8 mouse cellular contexts compared by ENCODE assay signal in genomic region chr9:72533089-72533415, GRCm38 (mm10). TPM values are rescaled to one million over a fixed set of nuclear protein-coding genes. Genes with fewer than 3 reads are reported as not detected.
DNase-seq lines count a peak whose midpoint lies in the region; ATAC-seq and TF ChIP-seq lines count a peak whose summit lies in the region.

No protein-coding gene starts in this region.

- H3K36me3 ChIP-seq in heart, embryonic 12.5 days, result no peaks in the 10 kb centered on the region
- no peaks in the 10 kb centered on the region for H3K36me3 ChIP-seq in E14TG2a.4 (ENCODE audit: insufficient read depth, low read length)
- H3K36me3 ChIP-seq in forebrain, postnatal 0 days (ENCODE audit: insufficient read depth), result no peaks in the 10 kb centered on the region

- peak overlapping the region; percentile 98 for H3K9ac ChIP-seq in heart, embryonic 12.5 days
- peak overlapping the region; percentile 97 for H3K9ac ChIP-seq in forebrain, postnatal 0 days

- H3K4me1 ChIP-seq in heart, embryonic 12.5 days (replicated peaks), result peaks cover 9% of the 10 kb centered on the region
- H3K4me1 ChIP-seq in E14TG2a.4 (replicated peaks; ENCODE audit: low read depth, low read length), result peaks cover 34% of the 10 kb centered on the region
- H3K4me1 ChIP-seq in forebrain, postnatal 0 days (ENCODE audit: insufficient read depth), result peaks cover 7% of the 10 kb centered on the region

- 0% methylated on average over 2 of the region's 2 CpGs for WGBS in heart, embryonic 12.5 days
- 0% methylated on average over 2 of the region's 2 CpGs for WGBS in forebrain, postnatal 0 days

- no peaks in the 10 kb centered on the region for H3K27me3 ChIP-seq in heart, embryonic 12.5 days (replicated peaks)
- H3K27me3 ChIP-seq in E14TG2a.4 (ENCODE audit: insufficient read depth, low read length), result no peaks in the 10 kb centered on the region
- H3K27me3 ChIP-seq in forebrain, postnatal 0 days (ENCODE audit: insufficient read depth, low read length), result no peaks in the 10 kb centered on the region

- H3K4me2 ChIP-seq in heart, embryonic 12.5 days, result peak overlapping the region; percentile 92
- peak overlapping the region; percentile 54 for H3K4me2 ChIP-seq in forebrain, postnatal 0 days (ENCODE audit: low read depth)

- no peaks in the 10 kb centered on the region for H3K9me3 ChIP-seq in heart, embryonic 12.5 days (replicated peaks)
- no peaks in the 10 kb centered on the region for H3K9me3 ChIP-seq in E14TG2a.4 (ENCODE audit: low read length)
- H3K9me3 ChIP-seq in forebrain, postnatal 0 days (ENCODE audit: low read length), result no peaks in the 10 kb centered on the region

- no peak for TF ChIP-seq CTCF in E14TG2a.4 (conservative IDR thresholded peaks at IDR 0.05; ENCODE audit: low read length)
- TF ChIP-seq CTCF in forebrain, postnatal 0 days (IDR thresholded peaks at IDR 0.05; ENCODE audit: low read depth), result no peak

- DNase-seq in heart, adult 18-20 months, result no peak
- no peak for DNase-seq in forebrain, postnatal 0 days
- DNase-seq in cerebellum, adult 11-12 months, result no peak
- no peak for DNase-seq in right cerebral cortex, adult 18-20 months
- DNase-seq in layer of hippocampus, adult 11-12 months (ENCODE audit: low spot score), result no peak

- ATAC-seq in heart, embryonic 12.5 days (ENCODE audit: insufficient number of reproducible peaks, low FRiP score), result peak; percentile 31; the same call in 1 of the 2 replicates
- no peak for ATAC-seq in forebrain, postnatal 0 days
- ATAC-seq in megakaryocyte, adult 5-6 weeks (ENCODE audit: poor library complexity, severe bottlenecking), result peak; percentile 3; the same call in 1 of the 2 replicates

- H3K4me3 ChIP-seq in heart, embryonic 12.5 days, result peak overlapping the region; percentile 91
- H3K4me3 ChIP-seq in E14TG2a.4 (replicated peaks; ENCODE audit: low read length), result peak overlapping the region; percentile 97
- H3K4me3 ChIP-seq in forebrain, postnatal 0 days (ENCODE audit: low read depth, low read length), result peak overlapping the region; percentile 96

- peak overlapping the region; percentile 99 for H3K27ac ChIP-seq in heart, embryonic 12.5 days (ENCODE audit: poor library complexity, severe bottlenecking)
- peak overlapping the region; percentile 100 for H3K27ac ChIP-seq in forebrain, postnatal 0 days (ENCODE audit: low read depth, low read length)

RNA-seq across cellular contexts. Expression of gene Rfx7, which starts 1.0 kb away (rescaled TPM):
- polyA plus RNA-seq in heart, embryonic 12.5 days (2016; fragmentation: Nextera tagmentation; extraction: Ambion mirVana), result 10.8 and 13.0 TPM in 2 replicates
- 1 to 10 TPM; 6.3 to 7.6 TPM for total RNA-seq in heart, adult 18-20 months (2021)
- total RNA-seq in forebrain, postnatal 0 days (2014; rRNA removed), result 29.5 and 44.8 TPM in 2 replicates
- 7.7 and 10.8 TPM in 2 replicates for polyA plus RNA-seq in forebrain, postnatal 0 days (2015; fragmentation: Nextera tagmentation; extraction: Ambion mirVana)
- total RNA-seq in megakaryocyte, adult 5-6 weeks (2015), result 52.7 and 55.2 TPM in 2 replicates
- 10.8 and 13.1 TPM in 2 replicates for total RNA-seq in megakaryocyte, adult 5-6 weeks (2017)

RNA-seq across cellular contexts. Expression of gene Tex9, which starts 41.0 kb away (rescaled TPM):
- polyA plus RNA-seq in heart, embryonic 12.5 days (2016; fragmentation: Nextera tagmentation; extraction: Ambion mirVana), result 18.8 and 19.3 TPM in 2 replicates
- 1 to 10 TPM in 1 of 2 experiments, under 1 TPM in 1; 0.50 to 1.0 TPM for total RNA-seq in heart, adult 18-20 months (2021)
- total RNA-seq in forebrain, postnatal 0 days (2014; rRNA removed), result 19.2 and 33.8 TPM in 2 replicates
- 19.8 and 29.3 TPM in 2 replicates for polyA plus RNA-seq in forebrain, postnatal 0 days (2015; fragmentation: Nextera tagmentation; extraction: Ambion mirVana)
- total RNA-seq in megakaryocyte, adult 5-6 weeks (2015), result 1.5 and 4.0 TPM in 2 replicates
- 5.4 and 5.9 TPM in 2 replicates for total RNA-seq in megakaryocyte, adult 5-6 weeks (2017)
